Mouse (Mus musculus) kidney, postnatal 4 days (tissue): Measurements from ENCODE around the gene Rapgef2.
A peak's percentile ranks its signal among the peaks of the same experiment; 100 is the strongest.
"Not testable (repeated sequence)": the region's sequence is repeated elsewhere in the genome, so short reads cannot be mapped to it uniquely, and the experiment has no call there.

Source experiments
- DNase-seq, 2 experiments: peaks; one replicate each; pipeline ENCODE4 v3.0.0; 2021; ENCODE audit warnings: mixed read lengths in 2 of 2

Rapgef2 gene

GRCm38 (mm10) chr3:79202275-79203153, 83.8 kb downstream of the Rapgef2 start:
- peak; percentile 78 to 83 for DNase-seq

DNA sequence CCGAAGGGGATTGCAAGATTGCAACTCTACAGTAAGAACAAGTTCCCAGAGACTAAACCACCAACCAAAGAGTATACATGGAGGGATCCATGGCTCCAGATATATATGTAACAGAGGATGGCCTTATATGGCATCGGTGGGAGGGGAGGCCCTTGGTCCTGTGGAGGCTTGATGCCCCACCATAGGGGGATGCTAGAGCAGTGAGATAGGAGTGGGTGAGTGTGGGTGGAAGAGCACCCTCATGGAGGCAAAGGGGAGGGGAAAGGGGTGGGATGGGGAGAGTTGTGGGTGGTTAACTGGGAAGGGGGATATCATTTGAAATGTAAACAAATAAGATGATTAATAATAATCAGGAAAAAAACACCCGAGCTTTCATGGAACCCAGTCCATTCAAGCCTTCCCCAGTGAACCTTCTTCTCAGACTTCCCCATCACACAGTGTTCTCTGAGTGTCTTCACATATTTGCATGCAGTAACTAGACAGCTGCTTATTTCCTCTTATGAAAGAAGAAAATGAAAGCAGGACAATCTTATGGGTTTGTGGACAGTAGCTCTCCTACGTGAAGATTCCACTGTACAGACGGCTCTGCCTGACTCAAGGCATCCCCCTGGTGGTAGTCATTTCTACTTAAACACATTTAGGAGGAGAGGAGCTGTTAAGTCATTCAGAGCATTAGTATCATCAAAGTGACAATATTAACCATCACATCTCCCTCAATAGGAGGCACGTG, 89.4 kb downstream of the Rapgef2 start:
- DNase-seq: peak; percentile 48 to 62

- DNase-seq: no peak
Measured at GRCm38 (mm10) chr3:79195280-79195679, 91.0 kb downstream of the Rapgef2 start.

DNA sequence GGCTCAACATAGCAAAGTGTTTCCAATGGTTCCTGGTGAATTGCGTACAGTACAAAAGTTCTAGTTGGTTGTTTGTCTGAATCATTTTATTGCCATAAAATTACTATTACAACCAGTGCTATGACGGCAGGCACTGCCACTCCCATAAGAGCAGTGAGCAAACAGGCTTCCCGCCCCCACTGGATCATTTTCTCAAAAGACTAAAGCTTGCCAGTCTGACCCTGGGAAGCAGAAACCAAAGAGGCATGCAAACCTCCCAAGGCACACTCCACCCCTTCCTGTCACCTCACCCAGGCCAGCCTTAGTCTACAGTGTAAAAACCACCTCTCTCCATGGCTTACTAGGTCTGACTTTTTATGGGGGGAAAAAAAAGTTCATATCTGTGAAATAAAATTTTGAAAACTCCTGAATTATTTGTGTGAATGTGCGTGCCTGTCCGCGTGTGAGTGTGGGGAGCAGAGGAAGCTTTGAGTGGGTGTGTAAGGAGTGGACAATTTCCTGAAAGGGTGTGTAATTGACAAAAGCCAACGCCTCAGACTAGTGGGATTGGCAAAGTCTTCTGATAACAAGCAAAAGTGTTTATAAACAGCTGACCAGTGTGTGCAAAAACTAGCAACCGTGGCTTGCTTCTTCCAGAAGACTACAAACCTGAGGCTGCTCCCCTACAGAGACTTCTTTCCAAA, 92.1 kb downstream of the Rapgef2 start:
- DNase-seq: no peak

GRCm38 (mm10) chr3:79193001-79193400, 93.3 kb downstream of the Rapgef2 start:
- DNase-seq: no peak

- DNase-seq: no peak
Measured at GRCm38 (mm10) chr3:79191981-79192380, 94.3 kb downstream of the Rapgef2 start.

GRCm38 (mm10) chr3:79191471-79191870, 94.8 kb downstream of the Rapgef2 start:
- no peak for DNase-seq

GRCm38 (mm10) chr3:79190377-79190776, 95.9 kb downstream of the Rapgef2 start:
- DNase-seq: no peak

DNA sequence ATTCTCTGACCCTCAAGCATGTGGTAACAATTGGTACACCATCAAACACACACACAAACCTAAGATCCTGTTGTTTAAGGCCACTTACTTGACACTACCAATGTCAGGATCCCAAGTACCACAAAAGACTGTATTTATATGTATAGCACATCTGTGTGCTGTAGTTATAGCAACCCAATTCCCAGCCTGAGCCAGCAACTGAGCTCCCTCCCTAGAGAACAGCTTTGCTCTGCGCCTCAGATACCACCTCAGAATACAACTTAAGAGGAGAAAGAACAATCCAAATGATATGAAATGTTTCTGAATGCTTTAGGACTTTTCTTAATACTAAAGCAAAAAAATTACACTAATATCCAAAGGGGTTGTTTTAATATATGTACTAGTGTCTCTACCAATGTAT, 98.4 kb downstream of the Rapgef2 start:
- DNase-seq: no peak

DNA sequence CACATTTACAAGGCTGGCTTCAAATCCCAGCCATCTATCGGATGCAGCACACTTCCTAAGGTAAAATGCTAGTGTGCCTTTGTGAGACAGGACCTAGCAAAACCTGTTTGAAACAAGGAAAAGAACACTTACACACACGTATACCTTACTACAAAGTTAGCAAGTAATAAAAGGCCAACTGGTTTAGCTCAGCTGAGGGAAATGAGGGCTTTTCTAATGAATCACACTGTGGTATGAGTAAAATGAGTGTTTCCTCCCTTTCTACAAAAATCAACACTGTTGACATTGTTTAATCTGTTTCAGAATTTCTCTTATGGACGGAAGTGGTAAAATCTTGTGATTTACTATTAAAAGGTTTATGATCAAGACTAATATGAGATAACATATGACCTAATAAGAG, 104.0 kb downstream of the Rapgef2 start:
- DNase-seq: no peak

- peak; percentile 56 to 71 for DNase-seq
Measured at GRCm38 (mm10) chr3:79181248-79181991, 104.9 kb downstream of the Rapgef2 start.

DNA sequence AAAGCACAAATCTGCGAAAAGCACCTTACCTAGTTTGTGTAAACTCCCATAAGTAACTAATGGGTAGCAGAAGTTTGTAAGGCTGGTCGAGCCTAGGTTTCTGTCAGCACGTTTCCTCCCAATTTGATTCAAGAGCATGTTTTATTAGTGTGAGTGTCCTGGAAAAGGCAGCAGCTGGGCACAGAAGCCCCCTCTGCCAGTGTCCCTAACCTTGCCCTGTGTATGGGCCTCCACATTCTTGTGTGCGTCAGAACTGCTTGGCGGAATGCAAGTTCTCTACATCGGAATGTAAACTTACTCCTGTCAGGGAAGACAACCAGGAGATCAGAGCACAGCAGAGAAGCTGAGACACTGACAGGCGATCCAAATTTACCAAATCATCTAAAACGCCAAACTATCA, 106.2 kb downstream of the Rapgef2 start:
- DNase-seq: peak in 1 of 2 experiments; percentile 32

DNA sequence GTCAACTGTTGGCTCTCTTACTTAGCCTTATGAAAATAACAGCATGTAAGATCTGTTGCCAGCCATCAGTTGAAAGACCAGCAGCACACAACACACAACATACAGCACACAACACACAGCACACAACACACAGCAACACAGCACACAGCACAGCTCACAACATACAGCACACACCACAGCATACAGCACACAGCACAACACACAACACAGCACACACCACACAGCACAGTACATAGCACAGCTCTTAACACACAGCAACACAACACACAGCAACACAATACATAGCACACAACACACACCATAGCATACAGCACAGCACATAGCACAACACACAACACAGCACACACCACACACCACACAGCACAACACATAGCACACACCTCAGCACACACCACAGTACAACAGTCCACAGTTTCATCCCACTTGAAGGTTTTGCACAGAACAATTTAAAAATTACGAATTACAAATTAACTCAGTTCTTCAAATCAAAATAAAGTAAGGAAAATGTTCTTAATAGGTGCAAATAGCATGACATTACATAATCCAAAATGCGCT, 106.7 kb downstream of the Rapgef2 start:
- no peak for DNase-seq

DNA sequence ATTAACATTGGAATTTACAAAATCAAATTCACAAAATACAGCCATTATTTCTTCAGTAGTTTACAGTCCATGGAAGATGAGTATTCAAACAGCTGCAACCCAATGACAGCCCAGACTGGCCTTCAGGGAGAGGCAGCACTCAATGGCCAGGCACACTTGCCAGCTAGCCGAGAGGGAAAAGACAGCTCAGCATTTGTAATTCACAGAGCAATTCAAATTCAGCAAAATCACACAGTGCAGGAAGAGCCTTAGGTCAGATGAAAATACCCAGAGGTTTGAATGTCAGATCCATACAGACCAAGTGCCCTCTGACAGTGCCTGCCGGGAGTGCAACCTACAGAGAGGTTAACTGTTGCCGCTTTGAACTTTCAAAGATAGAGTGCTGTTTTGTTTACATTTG, 107.6 kb downstream of the Rapgef2 start:
- DNase-seq: peak in 1 of 2 experiments; percentile 12

- DNase-seq: peak in 1 of 2 experiments; percentile 27
Measured at GRCm38 (mm10) chr3:79178070-79178469, 108.2 kb downstream of the Rapgef2 start.

- DNase-seq: no peak
Measured at GRCm38 (mm10) chr3:79177136-79177870, 109.0 kb downstream of the Rapgef2 start.

- DNase-seq: no peak
Measured at GRCm38 (mm10) chr3:79174168-79174567, 112.1 kb downstream of the Rapgef2 start.

GRCm38 (mm10) chr3:79173291-79173690, 113.0 kb downstream of the Rapgef2 start:
- DNase-seq: no peak

- DNase-seq: not testable (repeated sequence)
Measured at GRCm38 (mm10) chr3:79171146-79171545, 115.2 kb downstream of the Rapgef2 start.

DNA sequence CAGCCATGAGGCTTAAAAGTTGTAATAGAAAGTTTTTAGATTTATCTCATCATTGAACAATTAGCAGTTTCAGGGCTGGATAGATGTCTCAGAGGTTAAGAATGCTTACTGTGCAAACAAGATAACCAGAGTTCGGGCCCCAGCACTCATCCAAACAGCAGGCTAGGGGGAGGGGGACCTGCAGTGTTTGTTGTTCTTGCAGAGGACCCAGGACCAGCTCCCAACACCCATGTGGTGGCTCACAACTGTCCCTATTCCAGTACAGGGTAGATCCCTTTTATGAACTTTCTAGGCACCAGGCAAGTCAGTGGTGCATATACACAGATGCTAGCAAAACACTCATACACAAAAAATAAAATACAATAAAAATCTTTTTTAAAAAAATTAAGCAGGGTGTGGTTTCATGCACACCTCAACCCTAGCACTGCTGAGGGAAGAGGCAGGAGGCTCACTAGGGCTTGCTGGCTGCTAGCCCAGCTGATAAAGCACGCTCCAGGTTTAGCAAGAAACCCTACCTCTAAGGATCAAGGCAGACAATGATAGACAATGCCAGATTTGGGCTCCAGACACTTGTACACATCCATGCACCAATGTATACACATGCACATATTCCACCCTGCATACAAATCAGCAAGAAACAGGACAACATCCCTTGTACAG, 118.0 kb downstream of the Rapgef2 start:
- DNase-seq: peak in 1 of 2 experiments; percentile 0

DNA sequence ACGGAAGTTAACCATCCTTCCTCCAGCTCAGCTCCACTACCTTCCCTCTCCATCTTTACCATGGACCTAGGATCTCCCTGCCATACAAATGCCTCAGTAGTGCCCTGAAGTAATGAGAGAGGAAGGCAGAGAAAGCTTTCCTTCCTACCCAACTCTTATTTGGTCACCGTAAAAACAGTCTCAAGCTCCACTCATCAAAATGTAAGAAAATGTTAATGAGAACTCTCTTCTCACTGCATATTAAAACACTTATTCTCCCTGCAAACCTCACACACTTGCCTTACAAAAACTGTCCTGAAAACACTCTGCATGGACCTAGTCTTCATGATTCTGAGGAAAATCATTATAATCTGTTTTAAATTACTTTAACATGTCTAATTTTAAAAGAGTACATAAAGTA, 118.7 kb downstream of the Rapgef2 start:
- no peak for DNase-seq
